Mouse (Mus musculus) frontal cortex, adult 2 months (tissue): ENCODE data around the gene Gm17584. TPM values are rescaled to one million over a fixed set of nuclear protein-coding genes. Genes with fewer than 3 reads are reported as not detected.
"Not testable (repeated sequence)": the region's sequence is repeated elsewhere in the genome, so short reads cannot be mapped to it uniquely, and the experiment has no call there.

Source experiments
- DNase-seq, 2 experiments: peaks; one replicate each; pipeline ENCODE4 v3.0.0; 2022; ENCODE audit warnings: low spot score in 1 of 2; ENCODE audit errors: extremely low spot score in 1 of 2
- polyA plus RNA-seq: library from polyadenylated mRNA; depleted of rRNA; stranded (reverse); fragments of >200 nt; gene quantifications from 2 replicates; pipeline ENCODE4 v1.2.3, GENCODE M21; 2012; rRNA removed

The Gm17584 gene
- not detected in 2 replicates for polyA plus RNA-seq

GRCm38 (mm10) chrX:124500263-124500662 lies at the start of gene Gm17584:
TSS of gene Gm17584 (plus strand) at chrX:124500563.
- DNase-seq, result not testable (repeated sequence)

Other genes starting within 250 kb of the Gm17584 start
- gene Gm17469, start 129.3 kb downstream of the Gm17584 start, polyA plus RNA-seq, result not detected in 2 replicates